Mouse (Mus musculus): ENCODE measurements at regions not wholly inside any gene's neighbourhood (a gene's known extent, or its start where the extent isn't known, plus 50 kb on each side); places are given as distances from the start of the nearest gene placed in this dataset.

- Histone ChIP-seq H3K4me2 (ENCODE audit: low read length) (no peak overlapping the region), H3K36me3 (ENCODE audit: control insufficient read depth, insufficient read depth, low read length) (no peaks in the 10 kb centered on the region), H3K4me3 (ENCODE audit: low read depth, low read length) (no peak overlapping the region), H3K4me1 (ENCODE audit: control insufficient read depth, insufficient read depth, low read length) (peaks cover 7% of the 10 kb centered on the region; the same call in 1 of the 2 replicates), H3K9ac (ENCODE audit: low read depth, low read length) (no peak overlapping the region), H3K27me3 (ENCODE audit: control insufficient read depth, insufficient read depth, low read depth, low read length) (no peaks in the 10 kb centered on the region), H3K9me3 (replicated peaks; ENCODE audit: control insufficient read depth, low read length, poor library complexity, severe bottlenecking) (peaks cover 3% of the 10 kb centered on the region), H3K27ac (ENCODE audit: low read length) (no peak overlapping the region)
- 100% methylated on average over 2 of the region's 2 CpGs for WGBS
- no peak for ATAC-seq
Observed at GRCm38 (mm10) chr7:70092089-70092488, 274.4 kb downstream of the Nr2f2 start.

GRCm38 (mm10) chr7:70089121-70089520 is 277.4 kb downstream of the Nr2f2 start:
- Histone ChIP-seq H3K9me3 (replicated peaks; ENCODE audit: control insufficient read depth, low read length, poor library complexity, severe bottlenecking) (peaks cover 6% of the 10 kb centered on the region), H3K36me3 (ENCODE audit: control insufficient read depth, insufficient read depth, low read length) (no peaks in the 10 kb centered on the region), H3K27me3 (ENCODE audit: control insufficient read depth, insufficient read depth, low read depth, low read length) (no peaks in the 10 kb centered on the region), H3K4me3 (ENCODE audit: low read depth, low read length) (no peak overlapping the region), H3K9ac (ENCODE audit: low read depth, low read length) (no peak overlapping the region), H3K4me1 (ENCODE audit: control insufficient read depth, insufficient read depth, low read length) (peaks cover 2% of the 10 kb centered on the region; the same call in 1 of the 2 replicates), H3K27ac (ENCODE audit: low read length) (no peak overlapping the region), H3K4me2 (ENCODE audit: low read length) (no peak overlapping the region)
- WGBS = 18% methylated on average over 5 of the region's 5 CpGs
- ATAC-seq = no peak

GRCm38 (mm10) chr7:70069662-70070061 is 296.9 kb downstream of the Nr2f2 start:
- Histone ChIP-seq H3K27ac (ENCODE audit: low read length) (no peak overlapping the region), H3K9ac (ENCODE audit: low read depth, low read length) (no peak overlapping the region), H3K9me3 (replicated peaks; ENCODE audit: control insufficient read depth, low read length, poor library complexity, severe bottlenecking) (no peaks in the 10 kb centered on the region), H3K4me1 (ENCODE audit: control insufficient read depth, insufficient read depth, low read length) (peaks cover 12% of the 10 kb centered on the region), H3K27me3 (ENCODE audit: control insufficient read depth, insufficient read depth, low read depth, low read length) (no peaks in the 10 kb centered on the region), H3K4me3 (ENCODE audit: low read depth, low read length) (no peak overlapping the region), H3K36me3 (ENCODE audit: control insufficient read depth, insufficient read depth, low read length) (no peaks in the 10 kb centered on the region), H3K4me2 (ENCODE audit: low read length) (no peak overlapping the region)
- no peak for ATAC-seq
- 33% methylated on average over 1 of the region's 1 CpGs for WGBS

GRCm38 (mm10) chr7:70067828-70068719 is 298.5 kb downstream of the Nr2f2 start:
- H3K4me3 ChIP-seq (ENCODE audit: low read depth, low read length) = no peak overlapping the region
- H3K9me3 ChIP-seq (replicated peaks; ENCODE audit: control insufficient read depth, low read length, poor library complexity, severe bottlenecking) = no peaks in the 10 kb centered on the region
- no peaks in the 10 kb centered on the region for H3K36me3 ChIP-seq (ENCODE audit: control insufficient read depth, insufficient read depth, low read length)
- H3K27me3 ChIP-seq (ENCODE audit: control insufficient read depth, insufficient read depth, low read depth, low read length) = no peaks in the 10 kb centered on the region
- H3K27ac ChIP-seq (ENCODE audit: low read length) = peak overlapping the region; percentile 72
- H3K4me1 ChIP-seq (ENCODE audit: control insufficient read depth, insufficient read depth, low read length) = peaks cover 12% of the 10 kb centered on the region
- H3K9ac ChIP-seq (ENCODE audit: low read depth, low read length) = peak overlapping the region; percentile 42; the same call in 1 of the 2 replicates
- peak overlapping the region; percentile 21 for H3K4me2 ChIP-seq (ENCODE audit: low read length)
- WGBS = 7% methylated on average over 18 of the region's 18 CpGs
- peak; percentile 81 for ATAC-seq

- H3K4me3 ChIP-seq (ENCODE audit: low read depth, low read length) = no peak overlapping the region
- peaks cover 12% of the 10 kb centered on the region for H3K4me1 ChIP-seq (ENCODE audit: control insufficient read depth, insufficient read depth, low read length)
- ATAC-seq = no peak
- H3K4me2 ChIP-seq (ENCODE audit: low read length) = no peak overlapping the region; the same call in 1 of the 2 replicates
- H3K9ac ChIP-seq (ENCODE audit: low read depth, low read length) = no peak overlapping the region
- no peaks in the 10 kb centered on the region for H3K36me3 ChIP-seq (ENCODE audit: control insufficient read depth, insufficient read depth, low read length)
- H3K27ac ChIP-seq (ENCODE audit: low read length) = no peak overlapping the region
- WGBS = 45% methylated on average over 5 of the region's 5 CpGs
- H3K27me3 ChIP-seq (ENCODE audit: control insufficient read depth, insufficient read depth, low read depth, low read length) = no peaks in the 10 kb centered on the region; the same call in 1 of the 2 replicates
- no peaks in the 10 kb centered on the region for H3K9me3 ChIP-seq (replicated peaks; ENCODE audit: control insufficient read depth, low read length, poor library complexity, severe bottlenecking)
Observed at GRCm38 (mm10) chr7:70067071-70067470, 299.5 kb downstream of the Nr2f2 start.

- H3K27me3 ChIP-seq (ENCODE audit: control insufficient read depth, insufficient read depth, low read depth, low read length) = no peaks in the 10 kb centered on the region; the same call in 1 of the 2 replicates
- no peak for ATAC-seq
- H3K4me1 ChIP-seq (ENCODE audit: control insufficient read depth, insufficient read depth, low read length) = peaks cover 12% of the 10 kb centered on the region
- no peak overlapping the region for H3K9ac ChIP-seq (ENCODE audit: low read depth, low read length)
- no peak overlapping the region for H3K27ac ChIP-seq (ENCODE audit: low read length)
- no peaks in the 10 kb centered on the region for H3K9me3 ChIP-seq (replicated peaks; ENCODE audit: control insufficient read depth, low read length, poor library complexity, severe bottlenecking)
- no peak overlapping the region for H3K4me3 ChIP-seq (ENCODE audit: low read depth, low read length)
- 89% methylated on average over 7 of the region's 7 CpGs for WGBS
- no peaks in the 10 kb centered on the region for H3K36me3 ChIP-seq (ENCODE audit: control insufficient read depth, insufficient read depth, low read length)
- no peak overlapping the region for H3K4me2 ChIP-seq (ENCODE audit: low read length)
Observed at GRCm38 (mm10) chr7:70066448-70066847, 300.1 kb downstream of the Nr2f2 start.

- no peak overlapping the region; the same call in 1 of the 2 replicates for H3K27ac ChIP-seq (ENCODE audit: low read length)
- 78% methylated on average over 11 of the region's 11 CpGs for WGBS
- no peaks in the 10 kb centered on the region for H3K36me3 ChIP-seq (ENCODE audit: control insufficient read depth, insufficient read depth, low read length)
- no peak overlapping the region for H3K9ac ChIP-seq (ENCODE audit: low read depth, low read length)
- H3K4me2 ChIP-seq (ENCODE audit: low read length) = no peak overlapping the region
- H3K4me3 ChIP-seq (ENCODE audit: low read depth, low read length) = no peak overlapping the region
- H3K9me3 ChIP-seq (replicated peaks; ENCODE audit: control insufficient read depth, low read length, poor library complexity, severe bottlenecking) = no peaks in the 10 kb centered on the region
- H3K4me1 ChIP-seq (ENCODE audit: control insufficient read depth, insufficient read depth, low read length) = peaks cover 12% of the 10 kb centered on the region
- H3K27me3 ChIP-seq (ENCODE audit: control insufficient read depth, insufficient read depth, low read depth, low read length) = no peaks in the 10 kb centered on the region; the same call in 1 of the 2 replicates
- no peak for ATAC-seq
Observed at GRCm38 (mm10) chr7:70065471-70066130, 300.9 kb downstream of the Nr2f2 start.

GRCm38 (mm10) chr7:70047415-70047753 is 319.2 kb downstream of the Nr2f2 start:
- no peak; the same call in 1 of the 2 replicates for ATAC-seq
- Histone ChIP-seq H3K4me2 (ENCODE audit: low read length) (no peak overlapping the region), H3K27me3 (ENCODE audit: control insufficient read depth, insufficient read depth, low read depth, low read length) (no peaks in the 10 kb centered on the region), H3K4me3 (ENCODE audit: low read depth, low read length) (no peak overlapping the region), H3K36me3 (ENCODE audit: control insufficient read depth, insufficient read depth, low read length) (no peaks in the 10 kb centered on the region), H3K9me3 (replicated peaks; ENCODE audit: control insufficient read depth, low read length, poor library complexity, severe bottlenecking) (no peaks in the 10 kb centered on the region), H3K27ac (ENCODE audit: low read length) (no peak overlapping the region), H3K9ac (ENCODE audit: low read depth, low read length) (no peak overlapping the region), H3K4me1 (ENCODE audit: control insufficient read depth, insufficient read depth, low read length) (no peaks in the 10 kb centered on the region)
- WGBS = 87% methylated on average over 5 of the region's 5 CpGs

Data from midbrain, embryonic 16.5 days (tissue).